Mouse (Mus musculus) intestine, postnatal 0 days (tissue): Measurements from ENCODE around the gene Map6. TPM values are rescaled to one million over a fixed set of nuclear protein-coding genes. Genes with fewer than 3 reads are reported as not detected.
A peak's percentile ranks its signal among the peaks of the same experiment; 100 is the strongest.

Experiments
- ATAC-seq: fragments of 200-750 bp; cut with Nextera tagmentation; 2 replicates; pipeline ENCODE4 v1.8.0; 2017; ENCODE audit warnings: mild to moderate bottlenecking, moderate TSS enrichment, moderate library complexity
- H3K27ac ChIP-seq: fragments of 300-500 bp; sonication (generic); 2 replicates; pipeline ENCODE4 v1.5.1; 2014; ENCODE audit warnings: mild to moderate bottlenecking, low read depth, low read length, moderate library complexity
- H3K27me3 ChIP-seq: fragments of 300-500 bp; sonication (generic); replicated peaks from 2 replicates; pipeline ENCODE4 v1.6.1; 2014; ENCODE audit warnings: low read length, mixed read lengths; ENCODE audit not compliant: control insufficient read depth, insufficient read depth
- H3K36me3 ChIP-seq: fragments of 300-500 bp; sonication (generic); 2 replicates; pipeline ENCODE4 v1.6.1; 2014; ENCODE audit warnings: mild to moderate bottlenecking, moderate library complexity; ENCODE audit not compliant: control insufficient read depth, insufficient read depth
- H3K4me1 ChIP-seq: fragments of 300-500 bp; sonication (generic); replicated peaks from 2 replicates; pipeline ENCODE4 v1.6.1; 2014; ENCODE audit warnings: antibody characterized with exemption, low read length, mixed read lengths; ENCODE audit not compliant: control insufficient read depth, insufficient read depth
- H3K4me2 ChIP-seq: fragments of 300-500 bp; sonication (generic); replicated peaks from 2 replicates; pipeline ENCODE4 v1.6.1; 2014; ENCODE audit warnings: low read depth, mild to moderate bottlenecking, moderate library complexity
- H3K4me3 ChIP-seq: fragments of 300-500 bp; sonication (generic); 2 replicates; pipeline ENCODE4 v1.5.1; 2014; ENCODE audit warnings: low read depth, low read length
- H3K9ac ChIP-seq: fragments of 300-500 bp; sonication (generic); 2 replicates; pipeline ENCODE4 v1.6.1; 2014; ENCODE audit warnings: mild to moderate bottlenecking, low read depth, low read length
- H3K9me3 ChIP-seq: fragments of 300-500 bp; sonication (generic); 2 replicates; pipeline ENCODE4 v1.6.1; 2016; ENCODE audit warnings: mixed run types; ENCODE audit not compliant: control insufficient read depth
- CTCF ChIP-seq: sonication (generic); IDR thresholded peaks from 2 replicates; pipeline ENCODE4 v1.5.1; 2016; ENCODE audit warnings: low read depth, mild to moderate bottlenecking, control low read depth, antibody characterized with exemption, moderate library complexity
- WGBS: fragments of 180-500 bp; shearing (Covaris S2); extraction: QIAGEN DNeasy Blood & Tissue Kit; methylation state at CpG from one replicate; pipeline ENCODE4 v1.1.7; 2014; 5-methylcytosine and 5-hydroxymethylcytosine counted together
- polyA plus RNA-seq: library from polyadenylated mRNA; unstranded; fragments of >200 nt; fragmentation: Nextera tagmentation; extraction: Ambion mirVana; gene quantifications from 2 replicates; pipeline ENCODE4 v1.2.1, GENCODE M21; 2015

Map6 gene
- polyA plus RNA-seq, 1 experiment from 2014 or later: 4.1 TPM

DNA sequence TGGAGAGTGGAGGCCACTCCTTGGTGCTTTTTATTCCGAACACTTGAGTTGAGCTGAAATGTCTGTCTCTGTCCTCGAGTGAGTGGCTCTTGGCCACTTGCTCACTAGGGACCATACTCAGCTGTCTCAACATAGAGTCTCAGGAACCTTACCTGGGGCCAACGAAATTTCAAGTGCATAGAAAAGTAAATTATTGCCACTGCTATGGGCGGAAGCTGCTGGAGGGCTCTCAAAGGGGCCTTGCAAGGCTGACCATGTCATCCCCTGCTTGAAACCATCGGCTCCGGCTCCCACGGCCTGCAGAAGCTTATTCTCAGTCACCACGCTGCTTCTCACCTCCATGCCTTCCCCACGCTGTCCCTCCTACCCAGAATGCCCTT is 56.1 kb downstream of the Map6 start:
- H3K9ac ChIP-seq: no peak overlapping the region
- H3K4me3 ChIP-seq: no peak overlapping the region
- H3K27me3 ChIP-seq: no peaks in the 10 kb centered on the region
- ATAC-seq: no peak
- no peaks in the 10 kb centered on the region for H3K4me1 ChIP-seq
- H3K9me3 ChIP-seq: no peaks in the 10 kb centered on the region
- no peak for TF ChIP-seq CTCF
- 83% methylated on average over 9 of the region's 9 CpGs for WGBS
- no peak overlapping the region for H3K27ac ChIP-seq
- no peak overlapping the region for H3K4me2 ChIP-seq
- no peaks in the 10 kb centered on the region for H3K36me3 ChIP-seq

GRCm38 (mm10) chr7:99324810-99325209 is 57.6 kb downstream of the Map6 start:
- Histone ChIP-seq H3K9me3 (no peaks in the 10 kb centered on the region), H3K27ac (no peak overlapping the region), H3K36me3 (no peaks in the 10 kb centered on the region), H3K27me3 (no peaks in the 10 kb centered on the region), H3K9ac (no peak overlapping the region), H3K4me1 (no peaks in the 10 kb centered on the region), H3K4me3 (no peak overlapping the region), H3K4me2 (no peak overlapping the region)
- no peak for ATAC-seq
- 21% methylated on average over 10 of the region's 10 CpGs for WGBS
- TF ChIP-seq CTCF: no peak

GRCm38 (mm10) chr7:99326128-99326527 is 58.9 kb downstream of the Map6 start:
- Histone ChIP-seq H3K4me1 (no peaks in the 10 kb centered on the region), H3K27ac (no peak overlapping the region), H3K4me3 (no peak overlapping the region), H3K9me3 (no peaks in the 10 kb centered on the region), H3K9ac (no peak overlapping the region), H3K4me2 (no peak overlapping the region), H3K36me3 (no peaks in the 10 kb centered on the region), H3K27me3 (no peaks in the 10 kb centered on the region)
- no peak for TF ChIP-seq CTCF
- WGBS: 68% methylated on average over 6 of the region's 6 CpGs
- no peak for ATAC-seq

GRCm38 (mm10) chr7:99328847-99329246 is 61.6 kb downstream of the Map6 start:
- H3K4me1 ChIP-seq: no peaks in the 10 kb centered on the region
- no peaks in the 10 kb centered on the region for H3K36me3 ChIP-seq
- no peak overlapping the region for H3K4me2 ChIP-seq
- no peak for TF ChIP-seq CTCF
- H3K9ac ChIP-seq: no peak overlapping the region
- H3K27ac ChIP-seq: no peak overlapping the region
- no peak for ATAC-seq
- H3K27me3 ChIP-seq: no peaks in the 10 kb centered on the region
- H3K9me3 ChIP-seq: no peaks in the 10 kb centered on the region
- 75% methylated on average over 4 of the region's 4 CpGs for WGBS
- no peak overlapping the region for H3K4me3 ChIP-seq

DNA sequence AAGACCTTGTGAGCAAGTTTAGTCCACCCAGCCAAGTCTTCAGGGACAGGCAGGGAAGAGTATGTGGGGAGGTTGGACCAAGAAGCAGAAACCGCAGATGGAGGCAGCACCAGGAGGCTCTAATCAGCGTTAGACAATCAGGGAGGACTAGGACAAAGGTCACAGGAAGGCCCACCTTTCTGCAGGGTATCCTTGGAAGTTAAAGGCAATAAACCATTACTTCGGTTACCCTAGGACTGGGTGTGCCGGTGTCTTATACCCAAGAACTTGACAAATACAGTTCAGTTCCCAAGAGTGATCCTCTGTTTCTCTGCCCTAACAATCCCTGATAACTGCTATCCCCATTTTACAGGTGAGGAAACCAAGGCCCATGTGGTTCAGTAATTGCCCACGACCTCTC is 62.8 kb downstream of the Map6 start:
- Histone ChIP-seq H3K9me3 (no peaks in the 10 kb centered on the region), H3K4me1 (no peaks in the 10 kb centered on the region), H3K4me3 (no peak overlapping the region), H3K27ac (no peak overlapping the region), H3K36me3 (no peaks in the 10 kb centered on the region), H3K9ac (no peak overlapping the region), H3K27me3 (no peaks in the 10 kb centered on the region), H3K4me2 (no peak overlapping the region)
- no peak for TF ChIP-seq CTCF
- WGBS: 52% methylated on average over 5 of the region's 5 CpGs
- ATAC-seq: no peak

DNA sequence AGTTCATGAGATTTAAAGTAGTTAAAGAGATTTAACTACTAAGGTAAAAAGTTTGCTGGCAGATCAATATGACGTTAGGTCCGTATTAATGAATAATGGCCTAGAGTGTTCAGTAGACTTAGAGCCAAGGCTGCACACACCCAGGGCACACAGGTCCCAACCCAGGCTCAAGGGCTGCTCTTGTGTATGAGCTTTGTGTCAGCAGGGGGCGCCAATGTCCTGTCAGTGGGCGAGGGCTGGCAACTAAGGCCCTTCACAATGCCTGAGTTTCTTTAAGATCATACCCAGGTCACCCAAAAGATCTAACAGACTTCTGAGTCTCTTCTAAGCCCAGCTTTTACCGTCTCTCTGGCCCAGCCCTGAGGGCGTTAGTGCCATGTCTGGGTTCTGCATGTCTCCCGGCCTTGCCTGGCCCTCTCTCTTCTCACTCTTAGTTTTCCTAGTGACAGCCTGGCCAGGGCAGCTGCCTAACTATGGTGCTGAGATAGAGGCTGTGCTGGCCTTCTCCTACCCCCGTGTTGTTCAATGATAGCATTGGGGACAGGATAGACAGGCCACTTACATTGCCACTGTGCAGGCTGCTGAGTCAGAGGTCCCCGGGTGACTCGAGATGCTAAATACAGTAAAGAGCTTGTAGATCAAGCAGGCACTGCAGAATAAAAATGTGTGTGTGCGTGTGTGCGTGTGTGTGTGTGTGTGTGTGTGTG is 65.7 kb downstream of the Map6 start:
- Histone ChIP-seq H3K4me2 (no peak overlapping the region), H3K9me3 (no peaks in the 10 kb centered on the region), H3K4me3 (no peak overlapping the region), H3K36me3 (no peaks in the 10 kb centered on the region), H3K4me1 (no peaks in the 10 kb centered on the region), H3K27ac (no peak overlapping the region), H3K9ac (no peak overlapping the region), H3K27me3 (no peaks in the 10 kb centered on the region)
- TF ChIP-seq CTCF: peak; percentile 98
- no peak for ATAC-seq
- WGBS: 43% methylated on average over 12 of the region's 12 CpGs

DNA sequence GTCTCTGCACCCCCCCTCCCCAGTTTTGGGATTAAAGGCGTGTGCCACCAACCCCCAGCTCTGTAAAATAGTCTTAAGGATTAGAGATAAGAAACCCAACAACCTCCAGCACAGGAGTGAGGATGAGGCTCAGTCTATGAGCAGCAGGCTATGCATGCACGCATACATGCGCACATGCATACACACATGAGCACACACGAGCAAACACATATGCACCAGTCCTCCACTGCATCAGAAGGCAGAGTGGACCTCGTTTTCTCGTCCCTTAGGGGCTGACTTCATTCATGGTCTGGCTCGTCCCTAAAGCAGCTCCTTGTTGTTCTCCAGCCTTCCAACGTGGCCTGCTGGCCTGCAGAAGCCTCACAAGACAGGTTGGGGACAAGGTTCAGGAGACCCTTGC is 73.5 kb downstream of the Map6 start:
- H3K4me3 ChIP-seq: no peak overlapping the region
- H3K4me2 ChIP-seq: no peak overlapping the region
- no peak overlapping the region for H3K27ac ChIP-seq
- no peaks in the 10 kb centered on the region for H3K27me3 ChIP-seq
- H3K36me3 ChIP-seq: peaks cover 13% of the 10 kb centered on the region
- no peak overlapping the region for H3K9ac ChIP-seq
- no peaks in the 10 kb centered on the region for H3K4me1 ChIP-seq
- TF ChIP-seq CTCF: no peak
- H3K9me3 ChIP-seq: no peaks in the 10 kb centered on the region
- ATAC-seq: no peak
- 78% methylated on average over 8 of the region's 8 CpGs for WGBS
